Mouse (Mus musculus): ENCODE results near the gene Acsm2. TPM values are rescaled to one million over a fixed set of nuclear protein-coding genes. Genes with fewer than 3 reads are reported as not detected.

Gene Acsm2
- total RNA-seq, 2 experiments from 2014 or later, result not detected

Other genes with a start within 250 kb of the Acsm2 start
- gene Gp2, start 95.1 kb upstream of the Acsm2 start, total RNA-seq (2021), result not detected
- gene Umod, start 75.1 kb upstream of the Acsm2 start, total RNA-seq (2021), result not detected
- under 1 TPM; 0.45 to 0.71 TPM for gene Acsm5, start 34.9 kb upstream of the Acsm2 start, total RNA-seq (2021)
- not detected for gene Pdilt, start 30.9 kb upstream of the Acsm2 start, total RNA-seq (2021)
- gene Acsm1, start 52.7 kb downstream of the Acsm2 start, total RNA-seq (2021), result not detected
- gene Acsm4, start 135.7 kb downstream of the Acsm2 start, total RNA-seq (2021), result not detected
- 10 to 100 TPM; 45.8 to 46.0 TPM for gene Thumpd1, start 166.5 kb downstream of the Acsm2 start, total RNA-seq (2021)
- not detected for gene Acsm3, start 206.6 kb downstream of the Acsm2 start, total RNA-seq (2021)
- 1 to 10 TPM; 2.9 to 3.0 TPM for gene Rexo5, start 239.7 kb downstream of the Acsm2 start, total RNA-seq (2021)
- 1 to 10 TPM; 8.4 to 8.8 TPM for gene Eri2, start 239.7 kb downstream of the Acsm2 start, total RNA-seq (2021)

Measured in layer of hippocampus, postnatal 25 days (tissue).